Mouse (Mus musculus): Measurements from ENCODE around the gene Snca. TPM values are rescaled to one million over a fixed set of nuclear protein-coding genes. Genes with fewer than 3 reads are reported as not detected.

Snca gene
- polyA plus RNA-seq (2017; shearing (Covaris generic)), result 1 to 10 TPM in 1 of 2 experiments, not detected in 1; 1.8 TPM

DNA sequence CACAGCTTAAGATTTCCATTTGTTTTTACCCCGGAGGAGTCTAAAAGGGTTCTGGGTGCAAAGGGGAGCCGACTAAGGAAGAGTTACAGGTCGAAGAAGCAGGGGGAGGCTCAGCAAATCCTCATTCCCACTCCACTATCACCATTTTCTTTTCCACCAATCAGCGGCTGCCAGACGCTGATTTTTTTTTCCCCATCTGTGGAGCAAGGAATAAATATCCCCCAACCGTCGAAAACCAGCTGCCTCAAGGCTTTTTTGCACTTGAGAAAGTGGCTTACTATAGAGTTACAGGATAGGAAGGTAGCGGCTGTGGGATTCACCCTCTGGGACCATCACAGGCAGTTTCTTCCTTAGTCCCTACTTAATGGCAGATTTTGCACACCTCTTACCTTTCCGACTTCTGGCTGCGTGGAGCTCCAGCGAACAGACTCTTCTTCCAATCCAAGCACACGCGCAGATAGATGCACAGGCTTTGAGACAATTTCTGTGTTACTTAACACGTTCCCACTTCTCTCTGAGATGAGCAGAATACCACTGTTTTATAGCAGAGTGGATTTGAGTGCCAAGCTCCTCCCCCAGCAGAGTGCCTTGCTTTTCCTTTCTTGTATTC, at the start of gene Snca:
TSS of gene Snca (minus strand) at position 574 of the 610 bp plus-strand sequence.
- ATAC-seq, result no peak

DNA sequence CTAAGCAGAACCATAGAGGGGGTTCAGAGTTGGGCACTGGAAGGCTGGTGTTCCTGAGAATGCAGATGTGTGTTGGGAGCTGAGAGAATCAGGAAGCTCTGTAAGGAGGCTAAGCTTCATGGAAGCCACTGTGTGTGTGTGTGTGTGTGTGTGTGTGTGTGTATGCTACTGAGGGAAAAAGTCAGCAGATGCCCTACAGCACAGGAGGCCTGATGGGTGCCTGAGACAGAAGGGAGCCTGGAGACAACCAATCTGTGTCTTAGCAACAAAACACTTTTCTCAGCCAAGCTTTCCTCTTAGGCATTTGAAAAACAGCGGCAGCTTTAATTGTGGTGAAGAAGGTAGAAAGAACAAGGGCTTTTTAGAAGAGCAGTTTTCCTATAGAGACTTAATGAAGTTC, 40.5 kb upstream of the Snca start:
- no peak for ATAC-seq

DNA sequence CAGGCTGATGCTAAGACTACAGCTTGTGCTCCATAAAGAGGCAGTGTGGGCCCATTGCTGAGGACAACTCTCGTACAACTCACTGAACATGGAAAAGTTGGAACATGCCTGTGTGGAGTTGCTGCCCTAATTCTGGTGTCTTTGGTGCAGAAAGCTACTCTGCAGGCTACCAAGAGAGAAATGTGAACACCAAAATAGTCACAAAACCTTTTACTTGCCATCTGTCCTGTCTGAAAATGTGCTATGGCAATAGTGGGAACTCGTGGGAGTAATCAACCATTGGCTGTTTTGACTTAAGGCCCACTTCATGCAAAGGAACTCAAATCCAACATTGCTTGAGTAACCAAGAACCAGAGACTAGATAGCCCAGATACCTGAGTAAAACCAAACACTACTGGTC, 26.9 kb upstream of the Snca start:
- ATAC-seq, result no peak

GRCm38 (mm10) chr6:60851690-60852089, 22.0 kb upstream of the Snca start:
- no peak for ATAC-seq

DNA sequence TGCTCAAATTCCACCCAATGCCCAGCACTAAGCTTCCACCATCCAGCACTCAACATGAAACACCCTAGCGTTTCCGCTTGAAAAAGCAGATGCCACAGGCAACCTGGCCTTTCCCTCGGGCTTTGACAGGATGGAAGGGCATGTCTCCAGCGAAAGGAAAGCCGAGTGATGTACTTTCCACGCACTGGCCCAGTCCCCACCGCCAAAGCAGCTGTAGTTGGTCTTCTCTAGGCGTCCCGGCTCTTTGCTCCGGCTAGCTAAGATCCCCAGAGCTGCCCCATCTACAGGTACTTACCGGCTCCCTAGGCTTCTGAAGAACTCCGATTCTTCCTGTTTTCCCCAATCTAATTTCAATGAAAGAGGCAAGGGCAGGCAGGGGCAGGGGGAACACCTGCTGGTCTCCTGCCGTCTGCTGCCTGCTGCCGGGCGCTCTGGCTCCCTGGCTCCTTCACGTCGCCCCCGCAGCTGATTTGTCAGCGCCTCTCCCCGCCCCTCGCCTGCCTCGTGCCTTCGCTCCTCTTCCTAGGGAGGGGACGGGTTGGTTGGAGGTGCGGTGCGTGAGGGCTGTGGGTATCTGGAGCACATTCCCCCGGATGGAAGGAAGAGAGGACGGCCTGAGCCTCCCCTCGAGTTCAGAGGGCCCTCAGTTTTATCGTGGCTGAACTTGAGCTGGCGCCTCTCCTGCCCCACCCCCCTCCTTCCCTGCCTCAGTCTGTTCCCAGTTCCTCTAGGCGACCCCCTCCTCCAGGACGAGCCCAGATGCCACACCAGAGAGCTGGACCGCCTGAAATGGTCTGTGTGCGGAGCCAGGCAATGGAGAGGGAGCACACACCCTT, 1.0 kb downstream of the Snca start:
- ATAC-seq, result no peak

DNA sequence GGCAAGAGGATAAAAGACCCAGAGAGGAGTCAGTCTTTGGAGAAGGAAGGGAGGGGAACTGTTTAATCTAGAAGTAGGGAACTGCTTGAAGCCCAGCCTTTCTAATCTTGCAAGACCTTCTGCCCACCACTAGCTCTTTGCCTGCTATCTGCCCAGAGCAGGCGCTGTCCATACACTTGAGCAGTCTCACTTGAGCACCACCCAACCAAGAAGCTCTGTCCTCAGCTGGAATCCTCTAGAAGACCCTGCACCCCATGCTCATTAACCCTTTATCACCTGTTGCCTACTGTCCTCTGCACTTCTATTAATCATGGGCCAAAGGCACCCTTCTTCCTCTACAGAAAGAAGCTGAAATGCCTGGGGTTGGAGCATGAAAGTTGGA, 1.6 kb downstream of the Snca start:
- no peak for ATAC-seq

- no peak for ATAC-seq
These were observed 2.4 kb downstream of the Snca start for GRCm38 (mm10) chr6:60827290-60827689.

GRCm38 (mm10) chr6:60819272-60819671, 10.4 kb downstream of the Snca start:
- ATAC-seq, result no peak

- no peak for ATAC-seq
These were observed 16.1 kb downstream of the Snca start for GRCm38 (mm10) chr6:60813516-60813915.

- ATAC-seq, result no peak
These were observed 31.4 kb downstream of the Snca start for GRCm38 (mm10) chr6:60798266-60798665.

DNA sequence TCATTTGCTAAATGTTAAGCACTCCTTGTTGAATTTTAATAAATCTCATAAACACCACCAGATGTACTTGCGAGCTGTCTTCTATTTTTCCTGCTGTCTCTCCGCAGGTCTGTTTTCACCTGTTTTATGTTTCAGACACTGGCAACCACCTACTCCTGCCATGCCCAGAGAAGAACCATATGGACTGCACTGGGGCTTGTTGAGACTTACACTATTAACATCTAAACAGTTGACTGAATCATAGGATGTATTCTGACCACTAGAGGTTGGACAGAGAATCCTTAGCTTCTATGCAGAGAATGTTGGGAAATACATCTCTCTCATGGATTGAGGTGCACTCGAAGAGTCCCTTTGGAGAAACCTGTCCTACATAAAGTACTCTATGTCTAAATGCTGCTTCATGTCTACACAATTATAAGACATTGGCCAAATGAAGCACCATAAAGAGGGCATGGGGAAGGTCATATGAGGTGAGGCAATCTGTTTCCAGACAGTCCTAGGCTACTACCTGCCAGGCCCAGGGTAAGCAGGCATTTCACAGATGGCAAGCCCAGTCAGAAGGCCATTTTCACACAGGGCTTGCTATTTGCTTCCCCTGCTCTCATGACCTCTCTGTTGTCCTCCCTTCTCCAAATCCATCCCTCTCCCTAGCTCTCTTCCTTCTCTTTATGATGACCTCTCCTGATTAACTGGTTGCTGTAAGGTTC, 35.8 kb downstream of the Snca start:
- ATAC-seq, result no peak

- ATAC-seq, result no peak
These were observed 42.7 kb downstream of the Snca start for GRCm38 (mm10) chr6:60786955-60787354.

- no peak for ATAC-seq
These were observed 57.8 kb downstream of the Snca start for GRCm38 (mm10) chr6:60771899-60772298.

GRCm38 (mm10) chr6:60765696-60766095, 64.0 kb downstream of the Snca start:
- ATAC-seq, result no peak

- no peak for ATAC-seq
These were observed 66.8 kb downstream of the Snca start for GRCm38 (mm10) chr6:60762864-60763263.

DNA sequence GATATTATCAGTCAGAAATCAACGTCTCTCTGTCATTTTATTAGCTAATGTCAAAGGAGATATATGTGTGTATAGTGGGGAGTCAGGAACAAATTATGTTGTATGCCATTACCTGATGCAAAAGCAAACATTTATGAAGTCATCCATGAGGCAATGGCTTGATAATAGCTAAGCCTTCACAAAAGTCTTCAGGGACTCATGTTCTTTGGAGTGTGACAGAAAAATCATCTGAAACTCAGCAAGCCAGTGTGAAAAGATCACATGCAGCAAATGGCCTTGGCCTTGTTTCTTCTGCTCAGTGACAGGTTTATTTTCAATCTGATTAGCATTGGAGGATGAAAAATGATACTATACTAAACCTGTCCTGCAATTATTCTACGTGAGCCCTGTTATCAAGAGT, 67.9 kb downstream of the Snca start:
- no peak for ATAC-seq

DNA sequence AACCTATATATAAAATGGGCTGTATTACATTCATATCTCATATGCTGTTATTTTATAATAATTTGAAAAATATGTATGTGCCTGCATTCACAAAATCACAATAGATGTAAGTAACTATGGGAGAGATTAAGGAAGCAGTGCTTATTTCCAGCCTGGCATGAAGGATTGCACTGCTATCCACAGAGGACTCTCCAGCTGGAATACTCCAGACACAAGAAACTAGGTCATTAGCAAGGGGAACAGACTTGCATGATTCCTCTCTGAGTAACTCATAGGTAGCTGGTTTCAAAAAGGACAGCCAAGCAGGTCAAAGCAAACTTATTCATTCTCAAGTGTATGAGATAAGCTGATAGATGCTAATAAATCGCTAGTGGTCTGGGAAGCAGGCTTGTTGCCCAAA, 74.7 kb downstream of the Snca start:
- ATAC-seq, result no peak

DNA sequence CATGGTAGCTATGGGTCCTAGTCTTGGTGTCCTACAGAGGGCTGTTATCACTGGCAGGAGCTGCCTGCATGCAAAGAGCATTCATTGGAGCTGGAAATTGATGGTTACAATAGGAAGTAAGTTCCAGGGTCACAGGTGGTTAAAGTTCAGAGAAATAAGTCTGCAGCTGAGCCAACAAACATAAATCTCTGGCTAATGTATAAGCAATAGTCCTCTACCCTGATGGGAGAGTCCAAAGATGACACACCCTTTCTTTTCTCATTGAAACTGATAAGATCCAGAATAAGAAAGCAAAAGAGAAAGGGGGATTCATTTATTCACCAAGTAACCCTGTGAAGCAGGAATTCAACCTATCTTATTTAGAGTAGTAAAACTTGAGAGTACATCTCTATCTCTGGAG, 83.7 kb downstream of the Snca start:
- no peak for ATAC-seq

- ATAC-seq, result no peak
These were observed 88.1 kb downstream of the Snca start for GRCm38 (mm10) chr6:60741427-60742071.

GRCm38 (mm10) chr6:60739776-60740175, 89.9 kb downstream of the Snca start:
- ATAC-seq, result no peak

DNA sequence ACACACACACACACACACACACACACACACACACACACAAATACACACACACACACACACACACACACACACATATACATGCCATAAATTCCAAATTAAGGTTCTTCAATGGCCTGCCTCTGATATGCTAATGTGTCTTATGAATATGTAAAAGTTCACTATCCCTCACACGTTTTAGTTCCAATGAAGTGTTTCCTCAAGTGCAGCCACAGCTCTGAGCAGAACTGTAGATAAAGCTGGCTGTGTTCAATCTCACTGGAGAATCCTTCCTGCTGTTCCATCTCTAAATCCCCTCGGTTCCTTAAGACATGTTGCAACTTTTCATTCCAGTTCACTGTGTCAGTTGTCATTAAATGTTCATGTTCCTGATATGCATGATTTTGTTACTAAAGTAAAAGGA, 98.5 kb downstream of the Snca start:
- ATAC-seq, result no peak

GRCm38 (mm10) chr6:60724110-60724829, 105.4 kb downstream of the Snca start:
- no peak for ATAC-seq
